Mouse (Mus musculus): Measurements from ENCODE around the gene H1fx. TPM values are rescaled to one million over a fixed set of nuclear protein-coding genes. Genes with fewer than 3 reads are reported as not detected.
"Not testable (repeated sequence)": the region's sequence is repeated elsewhere in the genome, so short reads cannot be mapped to it uniquely, and the experiment has no call there.

H1fx gene
- polyA plus RNA-seq, 1 experiment from 2014 or later = 4.2 TPM

DNA sequence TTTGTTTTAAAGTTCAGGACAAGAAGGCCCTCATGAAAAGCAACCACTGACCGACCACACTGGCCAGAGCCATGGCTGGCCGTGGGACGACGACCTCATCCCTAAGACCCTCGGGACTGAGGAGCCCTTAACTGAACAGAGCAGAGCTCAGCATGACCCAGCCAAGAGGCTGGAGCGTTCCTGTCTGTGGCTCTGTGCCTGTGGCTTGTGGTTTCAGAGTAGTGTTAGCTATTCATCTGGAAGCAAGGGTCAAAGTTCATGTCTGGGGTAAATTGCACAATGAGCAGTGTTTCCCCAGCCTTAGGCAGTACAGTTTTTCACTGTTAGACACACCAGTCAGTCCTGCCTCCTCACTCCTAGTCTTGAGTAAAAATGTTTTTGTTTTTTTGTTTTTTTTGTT, 11.3 kb upstream of the H1fx start:
- Histone ChIP-seq H3K27me3 (ENCODE audit: control insufficient read depth, insufficient read depth, low read length) (no peaks in the 10 kb centered on the region), H3K27ac (ENCODE audit: low read length) (no peak overlapping the region), H3K4me1 (ENCODE audit: control insufficient read depth, insufficient read depth, low read length) (peaks cover 8% of the 10 kb centered on the region), H3K4me2 (ENCODE audit: low read depth, low read length) (no peak overlapping the region), H3K9me3 (replicated peaks; ENCODE audit: control insufficient read depth, low read length) (no peaks in the 10 kb centered on the region), H3K9ac (ENCODE audit: low read length) (no peak overlapping the region), H3K36me3 (ENCODE audit: control insufficient read depth, insufficient read depth) (no peaks in the 10 kb centered on the region), H3K4me3 (ENCODE audit: low read length) (no peak overlapping the region)
- ATAC-seq (replicated peaks; ENCODE audit: extremely low read depth, insufficient read depth, low FRiP score) = no peak
- WGBS = 56% methylated on average over 6 of the region's 6 CpGs

DNA sequence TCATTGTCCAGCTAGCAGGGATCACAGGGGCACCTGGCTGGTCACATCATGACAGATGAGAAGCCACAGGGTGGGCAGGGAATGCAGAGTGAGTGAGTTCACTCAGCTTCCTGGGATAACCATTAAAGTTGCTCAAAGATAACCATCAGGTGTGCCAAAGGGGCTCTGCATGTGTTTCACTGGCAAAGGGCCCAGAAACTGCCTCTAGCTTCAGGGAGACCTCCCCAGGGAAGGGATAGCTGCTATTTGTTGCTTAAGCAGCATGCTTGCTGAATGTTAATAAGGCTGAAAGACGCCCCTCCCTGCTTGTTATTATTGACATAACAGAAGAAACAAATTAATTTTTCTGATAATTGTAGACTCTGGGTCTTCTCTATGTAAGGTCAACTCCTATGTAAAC, 10.4 kb upstream of the H1fx start:
- 90% methylated on average over 1 of the region's 1 CpGs for WGBS
- ATAC-seq (replicated peaks; ENCODE audit: extremely low read depth, insufficient read depth, low FRiP score) = no peak
- H3K4me1 ChIP-seq (ENCODE audit: control insufficient read depth, insufficient read depth, low read length) = peaks cover 8% of the 10 kb centered on the region

DNA sequence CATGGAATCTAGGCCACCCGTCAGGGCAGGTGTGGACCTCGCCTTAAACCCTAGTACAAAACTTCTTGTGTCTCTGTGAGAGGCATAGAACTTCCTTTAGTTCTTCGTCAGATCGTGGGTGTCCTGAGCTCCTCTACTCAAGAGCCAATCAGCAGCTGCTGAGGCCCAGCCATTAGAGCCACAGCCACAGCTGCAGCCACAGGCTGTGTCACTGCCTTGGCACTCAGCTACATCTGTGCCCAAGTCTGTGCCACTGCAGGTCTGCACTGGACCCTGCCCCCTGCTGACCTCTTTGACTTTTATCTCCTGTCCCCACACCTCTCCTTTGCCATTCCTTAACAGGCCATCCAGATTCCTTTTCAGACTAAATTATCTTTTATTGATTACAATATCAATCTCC, 9.8 kb upstream of the H1fx start:
- no peaks in the 10 kb centered on the region for H3K9me3 ChIP-seq (replicated peaks; ENCODE audit: control insufficient read depth, low read length)
- H3K4me1 ChIP-seq (ENCODE audit: control insufficient read depth, insufficient read depth, low read length) = peaks cover 8% of the 10 kb centered on the region
- H3K27me3 ChIP-seq (ENCODE audit: control insufficient read depth, insufficient read depth, low read length) = no peaks in the 10 kb centered on the region
- H3K4me2 ChIP-seq (ENCODE audit: low read depth, low read length) = no peak overlapping the region
- no peak overlapping the region for H3K27ac ChIP-seq (ENCODE audit: low read length)
- no peak for ATAC-seq (replicated peaks; ENCODE audit: extremely low read depth, insufficient read depth, low FRiP score)
- H3K36me3 ChIP-seq (ENCODE audit: control insufficient read depth, insufficient read depth) = no peaks in the 10 kb centered on the region
- H3K9ac ChIP-seq (ENCODE audit: low read length) = no peak overlapping the region
- WGBS = 76% methylated on average over 4 of the region's 4 CpGs
- no peak overlapping the region for H3K4me3 ChIP-seq (ENCODE audit: low read length)

More for the DNA sequence above, 10.4 kb upstream of the H1fx start:
- no peak overlapping the region for H3K9ac ChIP-seq (ENCODE audit: low read length)
- no peaks in the 10 kb centered on the region for H3K9me3 ChIP-seq (replicated peaks; ENCODE audit: control insufficient read depth, low read length)
- no peaks in the 10 kb centered on the region for H3K27me3 ChIP-seq (ENCODE audit: control insufficient read depth, insufficient read depth, low read length)
- H3K4me2 ChIP-seq (ENCODE audit: low read depth, low read length) = no peak overlapping the region
- H3K27ac ChIP-seq (ENCODE audit: low read length) = no peak overlapping the region
- no peaks in the 10 kb centered on the region for H3K36me3 ChIP-seq (ENCODE audit: control insufficient read depth, insufficient read depth)
- no peak overlapping the region for H3K4me3 ChIP-seq (ENCODE audit: low read length)

DNA sequence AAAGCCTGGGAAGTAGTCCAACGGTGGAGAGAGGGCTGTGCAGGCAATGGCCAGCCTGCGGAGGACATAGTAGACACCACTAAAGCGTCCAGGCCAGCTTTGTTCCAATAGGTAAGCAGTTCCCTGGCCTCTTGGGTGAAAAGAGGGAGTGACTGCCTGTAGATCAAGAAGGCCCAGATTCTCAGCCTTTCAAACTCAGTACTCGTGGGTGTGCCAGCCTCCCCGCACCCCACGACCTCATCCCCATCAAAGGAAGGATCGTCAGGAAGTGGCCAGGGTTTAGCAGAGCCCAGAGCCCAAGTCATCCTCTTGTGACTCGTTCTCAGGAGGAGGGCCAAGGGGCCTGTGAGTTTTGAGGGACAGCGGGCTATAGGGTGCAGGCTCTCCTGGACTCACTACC, 1.1 kb upstream of the H1fx start:
- 0 out of 2 replicates have a peak, but pooled peaks cover 2% of the 10 kb centered on the region for H3K27me3 ChIP-seq (ENCODE audit: control insufficient read depth, insufficient read depth, low read length)
- no peak overlapping the region; the same call in 1 of the 2 replicates for H3K4me3 ChIP-seq (ENCODE audit: low read length)
- peak overlapping the region; percentile 93 for H3K4me2 ChIP-seq (ENCODE audit: low read depth, low read length)
- H3K27ac ChIP-seq (ENCODE audit: low read length) = no peak overlapping the region
- H3K9me3 ChIP-seq (replicated peaks; ENCODE audit: control insufficient read depth, low read length) = no peaks in the 10 kb centered on the region
- H3K4me1 ChIP-seq (ENCODE audit: control insufficient read depth, insufficient read depth, low read length) = peaks cover 12% of the 10 kb centered on the region
- H3K9ac ChIP-seq (ENCODE audit: low read length) = no peak overlapping the region
- no peak for ATAC-seq (replicated peaks; ENCODE audit: extremely low read depth, insufficient read depth, low FRiP score)
- H3K36me3 ChIP-seq (ENCODE audit: control insufficient read depth, insufficient read depth) = peaks cover 4% of the 10 kb centered on the region; the same call in 1 of the 2 replicates
- 68% methylated on average over 9 of the region's 9 CpGs for WGBS

DNA sequence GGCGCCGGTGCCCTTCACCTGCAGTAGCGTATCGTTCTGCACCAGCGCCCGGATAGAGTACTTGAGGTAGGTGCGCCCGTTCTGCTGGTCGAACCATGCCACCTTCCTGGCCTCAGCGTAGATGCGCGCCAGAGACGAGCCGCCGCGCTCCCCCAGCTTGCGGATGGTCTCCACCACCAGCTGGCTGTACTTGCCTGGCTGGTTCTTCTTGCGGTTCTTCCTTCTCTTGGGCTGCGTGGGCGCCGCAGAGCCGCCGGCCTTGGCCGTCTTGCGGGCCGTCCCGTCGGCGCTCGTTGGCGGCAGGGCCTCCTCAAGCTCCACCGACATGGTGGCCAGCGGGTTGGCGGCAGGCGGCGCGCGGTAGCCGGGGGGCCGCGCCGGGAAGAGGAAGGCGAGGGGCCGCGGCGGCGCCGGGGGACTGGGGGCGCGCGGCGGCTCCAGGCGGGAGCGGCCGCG, 379 bp downstream of the H1fx start:
- 1% methylated on average over 44 of the region's 56 CpGs for WGBS
- peak; percentile 51 for ATAC-seq (replicated peaks; ENCODE audit: extremely low read depth, insufficient read depth, low FRiP score)
- peaks cover 12% of the 10 kb centered on the region for H3K4me1 ChIP-seq (ENCODE audit: control insufficient read depth, insufficient read depth, low read length)

DNA sequence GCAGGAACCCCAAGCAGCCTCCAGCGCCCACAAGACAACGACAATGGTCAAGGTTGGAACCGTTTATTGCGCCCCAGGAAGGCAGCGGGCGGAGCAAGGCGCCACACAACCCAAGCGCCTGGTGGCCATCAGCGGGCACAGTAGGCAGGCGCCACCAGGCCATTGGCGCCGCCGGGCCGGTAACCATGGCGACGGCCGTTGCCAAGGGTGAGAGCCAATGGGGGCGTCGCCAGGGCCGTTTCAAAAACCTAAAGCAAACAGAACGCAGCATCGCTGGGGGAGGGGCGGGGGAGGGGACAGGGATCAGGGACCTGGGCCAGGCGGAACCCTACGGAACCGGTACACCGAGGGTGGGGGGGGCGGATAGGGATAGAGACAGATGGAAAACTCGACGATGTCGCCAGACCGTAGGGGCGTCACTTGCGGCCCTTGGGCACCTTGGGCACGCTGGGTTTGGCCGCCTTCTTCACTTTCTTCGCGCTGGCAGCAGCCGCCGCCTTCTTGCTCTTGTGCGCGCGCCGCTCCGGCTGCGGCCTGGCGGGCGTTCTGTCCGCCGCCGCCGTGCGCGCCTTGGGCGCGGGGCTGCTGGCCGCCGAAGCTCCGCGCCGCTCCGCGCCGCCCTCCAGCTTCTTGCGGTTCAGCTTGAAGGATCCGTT, 935 bp downstream of the H1fx start:
- ATAC-seq (replicated peaks; ENCODE audit: extremely low read depth, insufficient read depth, low FRiP score) = peak; percentile 70
- Histone ChIP-seq H3K4me2 (ENCODE audit: low read depth, low read length) (peak overlapping the region; percentile 93), H3K4me3 (ENCODE audit: low read length) (peak overlapping the region; percentile 70), H3K9ac (ENCODE audit: low read length) (peak overlapping the region; percentile 86), H3K27me3 (ENCODE audit: control insufficient read depth, insufficient read depth, low read length) (0 out of 2 replicates have a peak, but pooled peaks cover 2% of the 10 kb centered on the region), H3K4me1 (ENCODE audit: control insufficient read depth, insufficient read depth, low read length) (peaks cover 12% of the 10 kb centered on the region), H3K9me3 (replicated peaks; ENCODE audit: control insufficient read depth, low read length) (no peaks in the 10 kb centered on the region), H3K27ac (ENCODE audit: low read length) (peak overlapping the region; percentile 60; the same call in 1 of the 2 replicates), H3K36me3 (ENCODE audit: control insufficient read depth, insufficient read depth) (peaks cover 4% of the 10 kb centered on the region; the same call in 1 of the 2 replicates)
- WGBS = under 1% methylated on average over 66 of the region's 66 CpGs

More for the DNA sequence above, 379 bp downstream of the H1fx start:
- peak overlapping the region; percentile 93 for H3K4me2 ChIP-seq (ENCODE audit: low read depth, low read length)
- H3K9ac ChIP-seq (ENCODE audit: low read length) = peak overlapping the region; percentile 86
- H3K27me3 ChIP-seq (ENCODE audit: control insufficient read depth, insufficient read depth, low read length) = 0 out of 2 replicates have a peak, but pooled peaks cover 2% of the 10 kb centered on the region
- H3K9me3 ChIP-seq (replicated peaks; ENCODE audit: control insufficient read depth, low read length) = no peaks in the 10 kb centered on the region
- peaks cover 4% of the 10 kb centered on the region; the same call in 1 of the 2 replicates for H3K36me3 ChIP-seq (ENCODE audit: control insufficient read depth, insufficient read depth)
- H3K4me3 ChIP-seq (ENCODE audit: low read length) = peak overlapping the region; percentile 70
- peak overlapping the region; percentile 60 for H3K27ac ChIP-seq (ENCODE audit: low read length)

DNA sequence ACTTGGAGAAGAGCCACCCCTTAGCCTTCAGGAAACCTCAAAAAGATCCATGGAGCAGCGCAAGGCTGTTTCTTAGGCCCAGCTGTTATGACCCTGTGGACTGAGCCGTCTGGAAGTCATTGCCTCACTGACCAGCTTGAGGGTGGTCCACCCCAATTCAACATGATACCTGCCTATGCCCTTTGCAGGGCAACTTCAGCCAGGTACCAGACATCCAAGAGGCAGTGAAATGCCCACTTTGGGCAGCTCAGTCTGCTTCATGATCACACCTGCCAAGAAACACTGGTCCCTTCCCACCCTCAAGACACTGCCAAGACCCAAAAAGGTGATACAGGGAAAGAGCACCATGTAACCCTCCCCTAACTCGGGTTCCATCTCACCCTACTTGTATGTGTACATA, 1.7 kb downstream of the H1fx start:
- peaks cover 12% of the 10 kb centered on the region for H3K4me1 ChIP-seq (ENCODE audit: control insufficient read depth, insufficient read depth, low read length)
- 0 out of 2 replicates have a peak, but pooled peaks cover 2% of the 10 kb centered on the region for H3K27me3 ChIP-seq (ENCODE audit: control insufficient read depth, insufficient read depth, low read length)
- WGBS = 70% methylated on average over 3 of the region's 3 CpGs
- no peak overlapping the region for H3K4me3 ChIP-seq (ENCODE audit: low read length)
- no peak overlapping the region for H3K27ac ChIP-seq (ENCODE audit: low read length)
- no peak for ATAC-seq (replicated peaks; ENCODE audit: extremely low read depth, insufficient read depth, low FRiP score)
- H3K36me3 ChIP-seq (ENCODE audit: control insufficient read depth, insufficient read depth) = peaks cover 4% of the 10 kb centered on the region; the same call in 1 of the 2 replicates
- H3K9ac ChIP-seq (ENCODE audit: low read length) = no peak overlapping the region
- H3K9me3 ChIP-seq (replicated peaks; ENCODE audit: control insufficient read depth, low read length) = no peaks in the 10 kb centered on the region
- H3K4me2 ChIP-seq (ENCODE audit: low read depth, low read length) = peak overlapping the region; percentile 93

DNA sequence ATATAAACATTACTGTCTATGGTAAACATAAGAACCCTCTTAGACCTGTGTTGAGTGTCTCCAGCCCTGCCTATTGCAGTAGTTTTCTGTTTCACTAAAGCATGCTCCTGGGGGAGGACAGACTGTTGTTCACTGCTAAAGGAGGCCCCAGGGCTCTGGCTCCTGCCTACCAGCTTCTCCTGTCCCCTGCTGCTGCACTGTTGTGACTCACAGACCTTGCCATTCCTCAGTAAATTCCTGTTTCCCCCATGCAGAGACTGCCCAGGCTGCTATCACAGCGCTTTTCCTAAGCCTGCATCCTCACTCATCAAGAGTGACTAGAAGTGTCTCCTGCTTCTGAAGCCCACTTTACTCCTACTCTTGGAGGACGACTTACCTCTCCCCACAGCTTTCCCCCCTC, 11.4 kb downstream of the H1fx start:
- Histone ChIP-seq H3K4me2 (ENCODE audit: low read depth, low read length) (no peak overlapping the region), H3K4me1 (ENCODE audit: control insufficient read depth, insufficient read depth, low read length) (no peaks in the 10 kb centered on the region), H3K27me3 (ENCODE audit: control insufficient read depth, insufficient read depth, low read length) (no peaks in the 10 kb centered on the region), H3K9ac (ENCODE audit: low read length) (no peak overlapping the region), H3K27ac (ENCODE audit: low read length) (no peak overlapping the region), H3K4me3 (ENCODE audit: low read length) (no peak overlapping the region), H3K36me3 (ENCODE audit: control insufficient read depth, insufficient read depth) (no peaks in the 10 kb centered on the region), H3K9me3 (replicated peaks; ENCODE audit: control insufficient read depth, low read length) (no peaks in the 10 kb centered on the region)
- 16% methylated on average over 2 of the region's 2 CpGs for WGBS
- ATAC-seq (replicated peaks; ENCODE audit: extremely low read depth, insufficient read depth, low FRiP score) = no peak

DNA sequence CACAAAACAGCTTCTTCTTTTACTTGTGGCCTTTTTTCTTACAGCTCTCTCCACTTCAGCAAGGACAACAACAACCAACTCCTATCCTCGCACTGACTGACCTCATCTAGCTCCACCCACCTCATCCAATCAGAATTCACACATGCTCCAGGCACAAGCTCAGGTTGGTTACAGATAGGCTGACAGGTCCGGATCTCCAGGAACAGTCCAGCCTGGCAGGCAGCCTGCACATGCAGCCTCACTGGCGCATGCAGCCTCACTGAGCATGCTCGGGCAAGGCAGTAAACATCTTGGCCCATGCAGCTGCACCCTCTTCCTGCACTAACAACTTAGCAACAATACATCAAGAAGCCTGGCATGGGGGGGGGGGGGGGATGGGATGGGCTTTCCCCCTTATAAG, 19.0 kb downstream of the H1fx start:
- H3K9me3 ChIP-seq (replicated peaks; ENCODE audit: control insufficient read depth, low read length); ATAC-seq (replicated peaks; ENCODE audit: extremely low read depth, insufficient read depth, low FRiP score); H3K36me3 ChIP-seq (ENCODE audit: control insufficient read depth, insufficient read depth); H3K4me2 ChIP-seq (ENCODE audit: low read depth, low read length); H3K9ac ChIP-seq (ENCODE audit: low read length); H3K4me1 ChIP-seq (ENCODE audit: control insufficient read depth, insufficient read depth, low read length); H3K27me3 ChIP-seq (ENCODE audit: control insufficient read depth, insufficient read depth, low read length); H3K27ac ChIP-seq (ENCODE audit: low read length); H3K4me3 ChIP-seq (ENCODE audit: low read length): not testable (repeated sequence)
- 62% methylated on average over 4 of the region's 4 CpGs for WGBS

Measured in heart, embryonic 16.5 days (tissue).